Mouse (Mus musculus): ENCODE results near the gene Plpp3.
A peak's percentile ranks its signal among the peaks of the same experiment; 100 is the strongest.

Plpp3 gene

GRCm38 (mm10) chr4:105158651-105159530 is 1.7 kb downstream of the Plpp3 start:
- ATAC-seq (ENCODE audit: low TSS enrichment), result no peak

GRCm38 (mm10) chr4:105159531-105159870 is 2.4 kb downstream of the Plpp3 start:
- ATAC-seq (ENCODE audit: low TSS enrichment), result no peak

- no peak for ATAC-seq (ENCODE audit: low TSS enrichment)
Observed at GRCm38 (mm10) chr4:105160470-105160869, 3.3 kb downstream of the Plpp3 start.

- no peak for ATAC-seq (ENCODE audit: low TSS enrichment)
Observed at GRCm38 (mm10) chr4:105162014-105162413, 4.9 kb downstream of the Plpp3 start.

- no peak for ATAC-seq (ENCODE audit: low TSS enrichment)
Observed at GRCm38 (mm10) chr4:105162676-105163075, 5.5 kb downstream of the Plpp3 start.

GRCm38 (mm10) chr4:105163981-105164411 is 6.8 kb downstream of the Plpp3 start:
- no peak for ATAC-seq (ENCODE audit: low TSS enrichment)

- no peak for ATAC-seq (ENCODE audit: low TSS enrichment)
Observed at GRCm38 (mm10) chr4:105164952-105165351, 7.8 kb downstream of the Plpp3 start.

- ATAC-seq (ENCODE audit: low TSS enrichment), result no peak
Observed at GRCm38 (mm10) chr4:105169093-105169571, 12.0 kb downstream of the Plpp3 start.

- ATAC-seq (ENCODE audit: low TSS enrichment), result no peak
Observed at GRCm38 (mm10) chr4:105169826-105170810, 13.0 kb downstream of the Plpp3 start.

- peak; percentile 45; the same call in 1 of the 2 replicates for ATAC-seq (ENCODE audit: low TSS enrichment)
Observed at GRCm38 (mm10) chr4:105170811-105171401, 13.8 kb downstream of the Plpp3 start.

GRCm38 (mm10) chr4:105171432-105171831 is 14.3 kb downstream of the Plpp3 start:
- ATAC-seq (ENCODE audit: low TSS enrichment), result no peak

GRCm38 (mm10) chr4:105174778-105175177 is 17.6 kb downstream of the Plpp3 start:
- no peak for ATAC-seq (ENCODE audit: low TSS enrichment)

GRCm38 (mm10) chr4:105175255-105176035 is 18.3 kb downstream of the Plpp3 start:
- peak; percentile 69 for ATAC-seq (ENCODE audit: low TSS enrichment)

GRCm38 (mm10) chr4:105181014-105181658 is 24.0 kb downstream of the Plpp3 start:
- peak; percentile 68 for ATAC-seq (ENCODE audit: low TSS enrichment)

GRCm38 (mm10) chr4:105181659-105182167 is 24.6 kb downstream of the Plpp3 start:
- no peak for ATAC-seq (ENCODE audit: low TSS enrichment)

- no peak for ATAC-seq (ENCODE audit: low TSS enrichment)
Observed at GRCm38 (mm10) chr4:105182249-105182648, 25.1 kb downstream of the Plpp3 start.

GRCm38 (mm10) chr4:105184490-105184889 is 27.3 kb downstream of the Plpp3 start:
- ATAC-seq (ENCODE audit: low TSS enrichment), result no peak

- no peak for ATAC-seq (ENCODE audit: low TSS enrichment)
Observed at GRCm38 (mm10) chr4:105184924-105185323, 27.8 kb downstream of the Plpp3 start.

GRCm38 (mm10) chr4:105186654-105187053 is 29.5 kb downstream of the Plpp3 start:
- no peak for ATAC-seq (ENCODE audit: low TSS enrichment)

GRCm38 (mm10) chr4:105187873-105188272 is 30.7 kb downstream of the Plpp3 start:
- ATAC-seq (ENCODE audit: low TSS enrichment), result no peak

Data from frontal cortex, adult (tissue).